Mouse (Mus musculus) 416B (cell line): Measurements from ENCODE around the gene Ap1b1.

Experiments
- DNase-seq: peaks from one replicate; pipeline ENCODE4 v3.0.0; 2011; ENCODE audit warnings: low read depth

Gene Ap1b1

DNA sequence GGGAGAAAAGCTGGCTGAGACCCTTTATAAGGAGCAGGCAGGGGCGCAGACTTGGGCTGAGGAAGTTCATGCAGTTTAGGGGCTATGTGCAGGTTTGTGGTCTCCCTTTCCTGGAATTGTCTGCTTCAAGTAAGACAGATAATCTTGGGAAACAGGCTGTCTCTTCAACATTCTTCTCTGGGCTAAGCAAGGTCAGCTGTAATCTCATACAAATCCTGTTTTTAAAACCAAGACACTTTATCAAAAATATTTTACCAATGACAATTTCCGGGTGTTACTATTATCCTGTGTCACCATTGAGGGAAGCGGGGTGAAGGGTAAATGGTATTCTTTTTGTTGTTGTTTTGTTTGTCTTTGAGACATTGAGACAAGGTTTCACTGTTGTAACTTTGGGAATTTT lies 1.8 kb upstream of the Ap1b1 start:
- DNase-seq: no peak

DNA sequence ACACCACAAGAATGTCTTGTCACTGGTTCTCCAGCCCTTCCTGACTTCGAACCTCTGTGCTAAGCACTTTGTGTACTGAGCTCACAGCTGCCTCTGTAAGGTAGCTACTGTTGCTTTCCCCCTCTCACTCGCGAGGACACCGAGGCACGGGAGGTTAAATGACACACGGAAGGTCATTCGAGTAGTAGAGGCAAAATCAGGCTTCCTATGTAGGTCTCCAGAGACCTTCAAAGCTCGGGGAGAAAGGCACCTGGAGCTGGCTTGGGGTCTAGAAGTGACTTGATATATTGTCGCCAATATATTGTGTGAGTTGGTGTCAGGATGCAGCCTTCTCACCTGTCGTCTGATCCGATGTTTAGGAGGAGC lies 846 bp downstream of the Ap1b1 start:
- DNase-seq: peak; percentile 24

DNA sequence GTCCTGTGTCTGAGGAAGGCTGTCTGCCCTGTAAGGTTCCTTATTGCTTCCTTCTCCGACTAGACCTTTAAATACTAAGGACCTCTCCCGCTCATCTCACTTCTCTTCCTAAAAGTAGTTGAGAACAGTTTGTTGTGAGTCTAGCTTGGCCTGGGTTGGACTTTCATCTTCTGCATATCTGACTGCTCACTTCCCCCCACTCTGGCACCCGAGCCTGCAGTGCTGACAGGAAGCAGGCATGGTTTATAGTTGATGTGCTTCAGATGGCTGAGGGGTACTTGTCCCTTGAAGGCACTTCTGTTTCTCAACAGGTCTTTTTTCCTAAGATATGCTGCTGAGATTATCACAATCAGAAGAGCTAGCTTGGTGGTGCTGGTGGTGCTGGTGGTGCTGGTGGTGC lies 2.6 kb downstream of the Ap1b1 start:
- peak; percentile 41 for DNase-seq

DNA sequence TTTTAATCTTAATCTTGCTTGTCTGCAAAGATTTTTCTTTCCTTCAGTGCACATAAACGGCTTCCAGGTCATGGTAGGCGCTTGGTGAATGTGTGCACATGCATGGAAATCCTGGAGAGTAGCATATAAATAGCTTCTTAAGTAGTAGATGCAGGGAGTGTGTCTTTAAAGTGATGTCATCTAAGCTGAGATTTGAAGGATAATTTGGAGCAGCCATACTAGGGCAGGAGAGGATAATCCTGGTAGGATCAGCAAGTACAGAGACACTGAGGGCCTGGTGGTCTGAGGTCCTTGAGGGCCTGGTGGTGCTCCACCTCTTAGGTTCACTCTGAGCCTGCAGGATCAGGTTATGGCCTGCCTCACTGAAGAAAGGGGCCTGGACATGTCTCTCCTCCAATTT lies 5.8 kb downstream of the Ap1b1 start:
- no peak for DNase-seq

DNA sequence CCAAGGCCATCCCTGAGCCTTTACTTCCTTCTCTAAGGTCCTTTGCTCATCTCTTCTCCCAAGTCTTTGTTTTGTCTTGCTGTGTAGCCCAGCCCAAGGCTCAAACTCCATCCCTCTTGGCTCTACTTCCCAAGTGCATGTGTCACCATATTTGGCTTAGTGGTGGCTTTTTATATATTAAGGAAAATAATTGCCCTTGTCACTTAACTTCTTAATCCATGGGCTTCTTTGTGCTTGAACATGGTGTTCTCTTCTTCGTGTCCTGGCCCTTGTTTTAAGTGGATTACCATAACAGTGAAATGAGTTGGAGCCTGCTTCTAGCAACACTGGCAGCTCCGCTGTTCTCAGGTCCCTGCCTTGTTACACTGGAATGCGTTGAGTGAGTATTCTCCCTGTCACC lies 9.1 kb downstream of the Ap1b1 start:
- no peak for DNase-seq

DNA sequence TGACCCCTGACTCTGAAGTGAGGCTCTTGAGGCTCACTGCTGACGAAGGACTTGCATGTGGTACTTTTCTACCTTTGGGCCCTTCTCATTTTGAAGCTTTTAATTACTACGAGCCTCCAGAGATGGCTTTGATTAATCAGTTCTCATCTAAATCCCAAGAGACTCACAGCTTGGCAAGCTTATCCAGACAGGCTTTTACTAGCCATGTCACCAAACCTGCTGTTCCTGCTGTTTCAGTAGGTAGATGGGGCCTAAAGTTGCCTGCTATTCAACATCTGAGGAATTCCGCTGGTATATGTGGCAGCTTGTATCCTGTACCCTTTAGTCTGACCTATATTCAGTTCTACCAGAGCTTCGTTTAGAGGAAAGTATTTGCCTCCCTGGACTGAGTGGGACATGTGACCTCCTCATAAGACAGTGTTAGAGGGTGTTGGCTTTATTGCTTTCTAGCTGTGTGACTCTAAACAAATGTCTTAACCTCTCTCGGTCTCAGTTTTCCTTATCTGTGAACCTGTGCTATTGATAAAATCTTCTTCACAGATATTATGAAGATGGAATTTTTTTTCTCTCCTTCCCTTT lies 10.1 kb downstream of the Ap1b1 start:
- DNase-seq: no peak

DNA sequence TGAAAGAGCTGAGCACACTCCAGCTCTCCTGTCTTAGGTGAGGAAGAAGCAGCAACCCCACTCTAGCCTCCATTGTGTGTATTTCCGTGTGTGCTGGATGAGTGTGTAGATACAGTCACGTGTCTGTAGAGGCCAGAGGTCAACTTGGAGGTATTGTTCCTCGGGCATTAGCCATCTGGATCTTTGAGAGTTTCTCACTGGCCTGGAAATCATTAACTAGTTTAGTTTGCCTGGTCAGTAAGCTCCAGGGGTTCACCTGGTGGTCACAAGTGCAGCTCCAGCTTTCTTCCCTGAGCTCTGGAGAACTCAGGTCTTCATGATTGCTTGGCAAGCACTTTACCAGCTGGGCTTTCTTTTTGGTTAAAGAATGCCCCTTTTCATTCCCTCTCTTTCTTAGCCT lies 11.7 kb downstream of the Ap1b1 start:
- no peak for DNase-seq

DNA sequence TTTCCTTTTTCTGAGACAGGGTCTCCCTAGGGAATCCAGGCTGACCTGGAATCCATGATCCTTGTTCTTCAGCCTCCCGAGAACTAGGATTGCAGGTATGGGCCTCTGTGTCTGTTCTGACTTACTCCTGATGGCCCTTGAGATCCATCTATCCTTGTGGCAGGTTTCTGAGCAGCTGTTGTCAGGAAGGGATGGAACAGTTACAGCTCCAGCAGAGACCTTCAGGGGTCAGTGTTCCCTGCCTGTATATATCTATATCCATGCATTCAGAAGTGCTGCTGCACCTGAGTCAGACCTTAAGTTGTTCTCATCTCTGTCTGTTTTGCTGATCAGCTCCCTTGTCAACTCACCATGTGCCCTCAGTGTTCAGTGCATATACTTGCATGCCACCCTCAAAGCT lies 12.1 kb downstream of the Ap1b1 start:
- no peak for DNase-seq

DNA sequence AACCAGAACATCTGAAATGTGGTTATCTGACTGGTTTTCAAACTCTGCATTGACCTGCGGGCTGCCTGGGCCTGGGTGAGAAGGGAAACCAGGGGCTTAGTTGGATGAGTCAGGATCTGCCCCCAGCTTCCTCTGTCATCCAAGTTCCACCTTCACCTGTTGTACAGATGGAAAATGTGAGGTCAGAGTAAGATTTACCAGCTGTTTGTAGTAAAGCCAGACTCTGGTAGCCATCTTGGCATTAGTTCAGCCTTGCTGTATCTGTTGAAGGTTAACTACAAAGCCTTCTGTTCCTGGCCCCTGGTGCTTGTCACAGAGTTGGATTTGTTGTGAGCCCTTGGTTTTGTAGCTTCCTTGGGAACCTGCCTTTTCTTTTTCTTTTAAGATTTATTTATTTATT lies 13.6 kb downstream of the Ap1b1 start:
- no peak for DNase-seq

DNA sequence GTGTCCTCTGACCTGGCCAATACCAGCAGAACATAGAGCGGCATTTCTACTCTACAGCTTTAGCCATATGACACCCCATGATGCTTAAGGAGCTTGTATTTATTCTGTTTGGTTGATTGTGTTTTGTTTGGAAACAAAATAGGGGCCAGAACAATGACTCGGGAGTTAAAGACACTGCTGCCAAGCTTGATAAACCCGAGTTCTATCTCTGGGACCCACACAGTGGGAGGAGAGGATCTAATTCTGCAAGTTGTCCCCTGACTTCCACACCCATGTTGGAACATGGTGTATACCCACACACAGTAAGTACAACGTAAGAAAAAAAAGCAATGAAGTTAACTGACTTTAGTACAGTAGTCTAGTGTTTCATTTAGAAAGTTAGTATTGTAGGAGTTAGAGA lies 16.2 kb downstream of the Ap1b1 start:
- DNase-seq: no peak

DNA sequence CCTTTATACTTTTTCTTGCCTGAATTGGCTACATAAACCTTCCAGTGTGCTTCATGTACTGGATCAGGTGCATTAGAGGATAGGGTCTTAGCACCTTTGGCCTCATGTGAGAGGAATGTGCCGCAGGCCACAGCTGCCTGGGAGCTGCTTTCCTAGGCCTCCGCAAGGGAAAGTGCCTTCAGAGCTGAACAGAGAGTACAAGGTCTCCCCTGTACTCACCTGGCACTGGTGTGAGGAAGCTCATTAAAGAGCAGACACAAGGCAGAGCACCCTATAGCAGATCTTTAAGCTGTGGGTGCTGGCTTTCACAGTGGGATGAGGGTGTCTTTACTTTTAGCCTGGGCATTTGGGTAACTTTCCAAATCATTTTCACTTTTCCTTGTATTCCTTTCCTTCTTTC lies 18.9 kb downstream of the Ap1b1 start:
- no peak for DNase-seq

DNA sequence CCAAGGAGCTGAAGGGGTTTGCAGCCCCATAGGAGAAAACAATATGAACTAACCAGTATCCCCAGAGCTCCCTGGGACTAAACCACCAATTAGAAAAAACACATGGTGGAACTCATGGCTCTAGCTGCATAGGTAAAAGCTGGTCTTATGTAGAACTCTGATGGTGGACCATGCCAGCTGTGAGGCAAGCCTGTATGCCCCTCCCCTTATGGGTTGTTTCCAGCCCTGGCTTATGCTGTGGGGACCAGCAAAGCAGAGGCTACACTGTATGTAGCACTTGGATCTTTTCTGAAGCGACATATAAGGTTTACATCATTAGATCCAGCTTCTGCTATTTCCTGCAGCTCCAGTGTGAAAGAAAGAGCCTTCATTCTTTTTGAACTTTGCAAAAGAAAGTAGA lies 20.6 kb downstream of the Ap1b1 start:
- no peak for DNase-seq

DNA sequence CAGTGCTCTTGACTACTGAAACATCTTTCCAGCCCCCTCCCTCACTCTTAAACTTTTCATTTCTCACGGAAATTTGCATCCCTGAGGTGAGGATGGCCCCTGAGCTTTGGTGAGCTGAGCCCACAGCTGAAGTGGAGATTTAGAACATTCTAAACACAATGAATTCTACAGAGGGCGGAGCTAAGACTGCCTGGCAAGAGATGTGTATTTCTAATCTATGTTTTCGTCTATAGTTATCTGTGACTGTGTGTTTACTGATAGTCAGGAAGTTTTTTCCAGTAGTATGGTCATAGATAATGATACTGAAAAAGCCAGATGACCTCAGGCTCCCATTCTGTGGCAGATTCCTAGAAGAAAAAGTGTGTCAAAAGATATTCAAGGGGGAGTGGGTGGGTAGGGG lies 22.2 kb downstream of the Ap1b1 start:
- no peak for DNase-seq

DNA sequence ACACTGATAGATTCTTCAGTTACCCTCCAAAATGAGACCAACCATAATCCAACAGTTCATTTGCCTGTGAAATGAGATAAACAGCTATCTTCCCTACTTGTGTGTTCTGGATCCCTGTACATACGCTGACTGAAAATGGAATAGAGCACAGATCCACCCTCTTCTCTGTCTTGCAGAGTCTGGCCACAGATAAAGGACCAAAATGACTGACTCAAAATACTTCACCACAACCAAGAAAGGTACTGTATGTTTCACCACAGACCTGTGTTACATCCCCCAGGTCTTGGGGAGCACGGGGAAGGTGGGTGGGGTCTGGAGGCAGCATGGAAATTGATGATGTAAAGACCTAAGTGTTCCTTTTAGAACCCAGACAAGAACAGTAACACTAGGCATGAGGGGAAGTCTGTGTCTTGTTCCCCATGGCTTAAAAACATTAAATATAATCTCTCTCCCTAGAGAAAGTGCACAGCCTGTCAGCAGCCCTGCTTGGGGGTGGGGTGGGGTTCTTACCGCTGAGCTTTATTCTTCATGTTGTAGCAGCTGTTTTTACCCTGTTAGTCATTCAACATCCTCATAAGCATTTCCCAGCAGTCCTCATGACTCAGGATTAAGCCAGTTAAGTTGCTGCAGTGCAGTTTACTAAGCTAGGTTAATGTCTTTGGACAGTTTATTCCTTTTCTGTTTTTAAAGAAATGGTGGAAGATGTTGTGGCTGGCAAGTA lies 22.9 kb downstream of the Ap1b1 start:
- DNase-seq: peak; percentile 33

DNA sequence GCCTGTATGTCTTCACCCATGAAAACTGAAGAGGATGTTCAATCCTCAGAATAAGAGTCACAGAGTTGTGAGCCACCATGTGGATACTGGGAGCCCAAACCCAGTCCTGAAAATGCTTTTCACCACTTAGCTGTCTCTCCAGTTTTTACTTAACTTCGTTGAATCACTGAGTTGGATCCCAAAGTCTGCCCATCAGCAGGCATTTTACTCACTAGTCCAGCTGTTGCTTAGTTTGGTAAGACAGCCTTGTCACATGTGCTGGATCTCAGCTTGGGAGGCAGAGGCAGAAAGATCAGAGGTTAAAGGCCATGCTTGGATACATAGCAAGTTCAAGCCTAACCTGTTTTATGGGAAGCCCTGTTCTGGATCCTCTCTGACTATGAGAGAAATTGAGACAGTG lies 23.6 kb downstream of the Ap1b1 start:
- no peak for DNase-seq

DNA sequence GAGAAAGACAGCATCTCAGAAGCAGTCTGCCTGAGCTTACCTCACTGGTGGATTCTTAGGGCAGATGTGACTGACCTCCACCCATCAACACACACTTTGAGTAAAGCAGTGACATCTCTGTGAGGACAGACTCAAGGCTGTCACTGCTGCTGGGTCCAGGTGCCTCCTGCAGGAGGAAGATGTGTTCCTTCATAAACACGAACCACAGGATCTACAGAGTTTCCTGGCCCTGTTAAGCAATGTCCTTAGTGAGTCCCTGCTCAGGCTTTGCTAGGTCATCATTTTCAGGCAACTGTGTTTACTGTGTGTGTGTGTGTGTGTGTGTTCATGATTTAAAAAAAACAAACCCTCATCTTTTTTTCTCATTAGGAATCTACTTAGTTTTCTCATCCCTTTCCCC lies 24.9 kb downstream of the Ap1b1 start:
- peak; percentile 53 for DNase-seq

DNA sequence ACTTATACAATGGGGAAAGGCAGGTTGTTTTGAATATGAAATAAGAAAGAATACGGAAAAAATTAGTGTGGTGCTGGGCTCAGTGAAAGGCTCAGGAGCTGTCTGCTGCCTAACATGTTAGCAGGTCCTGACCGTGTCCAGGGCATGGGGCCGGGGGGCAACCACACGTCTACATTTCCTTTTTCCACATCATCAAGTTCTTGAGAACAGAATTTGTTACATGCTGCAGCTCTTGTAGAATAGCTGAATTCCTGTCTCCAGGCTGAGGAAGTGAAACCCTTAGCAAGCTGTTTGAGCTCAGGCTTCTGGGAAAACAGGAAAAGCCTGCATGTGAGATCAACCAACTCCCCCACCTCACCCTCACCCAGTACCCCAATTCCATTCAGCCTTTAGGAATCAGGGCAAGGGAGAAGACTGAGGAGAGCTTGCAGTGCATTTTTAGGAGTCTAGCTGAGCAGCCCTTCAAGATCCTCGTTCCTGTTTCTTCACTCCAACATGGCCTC lies 25.6 kb downstream of the Ap1b1 start:
- DNase-seq: no peak

DNA sequence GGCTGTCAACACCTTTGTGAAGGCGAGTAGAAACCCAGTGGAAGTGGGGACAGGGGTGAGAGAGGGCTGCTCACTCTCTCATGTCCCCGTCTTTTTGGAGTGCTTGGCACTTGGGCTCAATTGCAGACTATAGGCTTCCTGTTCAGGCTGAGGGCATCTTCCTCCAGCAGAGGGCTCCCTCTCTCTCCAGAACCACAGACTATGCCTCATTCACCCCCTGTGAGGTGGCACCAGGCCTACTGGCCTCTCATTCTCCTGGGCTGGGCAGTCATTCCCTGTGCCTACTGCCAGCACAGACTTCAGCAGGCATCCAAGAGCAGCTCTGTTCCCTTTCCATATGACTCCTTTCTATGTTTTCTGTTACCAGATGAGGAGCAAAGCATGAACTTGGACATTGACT lies 29.1 kb downstream of the Ap1b1 start:
- DNase-seq: peak; percentile 81

DNA sequence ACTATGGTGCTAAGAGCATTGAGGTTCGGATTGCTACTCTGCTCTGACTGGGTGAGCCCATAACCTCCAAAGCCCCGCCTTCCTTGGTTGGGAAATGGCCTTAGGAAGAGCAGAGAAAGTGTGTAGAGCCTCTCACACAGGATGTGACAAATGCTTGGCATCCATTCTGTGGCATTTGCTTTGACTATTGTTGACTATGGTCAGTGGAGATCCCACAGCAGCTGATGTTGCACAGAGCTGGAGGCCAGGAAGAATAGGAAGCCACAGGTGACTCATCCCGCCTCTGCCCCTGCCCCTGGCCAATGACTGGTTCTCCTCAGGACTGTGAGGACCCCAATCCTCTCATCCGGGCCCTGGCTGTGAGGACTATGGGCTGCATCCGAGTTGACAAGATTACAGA lies 29.7 kb downstream of the Ap1b1 start:
- DNase-seq: peak; percentile 98

DNA sequence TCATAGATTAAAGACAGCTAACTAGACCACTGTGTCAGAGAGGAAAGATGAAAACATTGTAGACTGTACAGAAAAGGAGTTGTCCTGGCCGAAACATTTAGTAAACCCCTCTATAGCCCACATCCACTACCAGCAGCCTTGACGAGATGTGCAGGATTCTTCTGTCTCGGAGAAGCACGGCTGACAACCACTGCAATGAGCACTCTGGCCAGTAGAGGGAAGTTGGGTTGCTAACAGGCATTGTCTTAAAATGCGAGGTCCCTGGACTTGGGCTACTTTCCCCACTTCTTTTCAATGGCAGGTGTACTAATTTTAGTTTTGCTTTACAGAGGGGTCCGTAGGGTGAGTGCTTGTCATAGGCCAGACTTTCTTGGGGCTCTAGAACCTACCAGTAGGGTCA lies 30.9 kb downstream of the Ap1b1 start:
- peak; percentile 27 for DNase-seq

DNA sequence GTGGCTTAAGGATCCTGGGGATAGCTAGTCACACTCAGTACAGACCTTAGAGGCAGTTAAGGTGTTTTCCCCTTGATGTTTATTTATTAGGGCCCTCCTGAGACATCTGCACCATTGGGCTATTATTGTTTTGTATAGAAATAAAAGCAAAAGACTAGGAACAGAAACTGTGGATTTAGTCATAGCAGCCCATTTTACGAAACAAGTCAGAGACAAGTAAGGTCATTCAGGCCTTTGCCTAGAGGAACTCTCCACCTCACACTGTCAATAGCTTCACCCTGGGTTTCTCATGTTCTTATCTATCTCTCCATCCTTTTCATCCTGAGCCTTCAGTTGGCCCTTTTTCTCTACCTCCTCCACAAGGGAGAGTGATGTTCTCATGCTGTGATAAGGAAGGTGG lies 38.5 kb downstream of the Ap1b1 start:
- DNase-seq: no peak

DNA sequence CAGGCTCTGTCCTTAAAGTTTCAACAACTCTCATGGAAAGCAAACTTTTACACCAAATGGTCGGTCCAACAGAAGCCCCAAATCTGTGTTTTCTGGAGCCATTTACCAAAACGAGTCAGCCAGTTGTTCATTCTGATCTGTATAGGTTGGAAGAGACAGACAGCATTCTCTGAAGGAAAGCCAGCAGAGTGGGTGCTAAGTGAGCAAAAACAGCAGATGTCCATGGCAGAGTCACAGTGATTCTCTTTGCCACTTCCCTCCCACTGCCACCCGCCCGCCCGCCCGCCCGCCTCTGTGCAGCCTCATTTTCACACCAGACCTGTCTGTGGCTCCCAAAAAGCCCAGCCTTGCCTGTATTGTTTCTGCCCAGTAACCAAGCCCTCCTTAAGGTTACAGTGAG lies 41.6 kb downstream of the Ap1b1 start:
- DNase-seq: no peak

DNA sequence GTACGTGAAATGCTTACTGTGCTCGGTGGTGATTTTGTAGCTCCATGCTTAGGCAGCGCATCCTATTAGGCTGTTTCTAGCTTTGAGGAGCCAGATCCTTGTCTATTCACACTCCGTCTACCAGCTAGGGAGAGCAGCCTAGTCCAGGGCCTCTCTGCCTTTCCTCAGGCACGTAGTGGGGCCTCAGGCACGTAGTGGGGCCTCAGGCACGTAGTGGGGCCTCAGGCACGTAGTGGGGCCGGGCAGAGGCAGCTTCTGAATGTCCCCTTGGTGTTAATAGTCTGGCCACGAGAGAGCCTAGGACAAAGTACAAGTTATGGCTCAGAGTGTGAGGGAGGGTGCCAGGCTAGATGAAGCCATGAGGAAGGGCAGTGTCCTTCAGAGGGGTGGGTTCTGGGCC lies 46.1 kb downstream of the Ap1b1 start:
- no peak for DNase-seq

DNA sequence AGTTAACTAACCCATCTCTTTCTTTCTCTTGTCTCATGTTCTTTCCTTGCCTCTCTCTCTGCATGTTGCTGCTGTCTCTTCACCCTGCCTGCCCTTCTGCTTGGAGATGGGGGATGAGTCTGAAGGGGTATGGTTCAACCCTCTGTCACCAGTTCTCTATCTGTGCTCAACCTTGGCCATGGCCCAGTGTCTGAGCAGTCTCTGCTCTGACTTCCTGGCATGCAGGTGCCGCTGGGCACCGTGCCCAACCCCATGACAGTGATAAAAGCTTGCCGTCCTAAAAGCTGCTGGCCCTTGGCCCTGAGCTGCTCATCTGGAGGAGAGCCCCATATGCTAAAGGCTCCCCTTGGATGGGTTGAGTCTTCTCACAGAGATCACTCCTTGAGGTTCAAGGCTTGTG lies 46.5 kb downstream of the Ap1b1 start:
- peak; percentile 28 for DNase-seq
